Mouse (Mus musculus) mammary gland, adult 2 months (tissue): ENCODE measurements around the gene Gm20219. TPM values are rescaled to one million over a fixed set of nuclear protein-coding genes. Genes with fewer than 3 reads are reported as not detected.

Experiments
- polyA plus RNA-seq: library from polyadenylated mRNA; depleted of rRNA; stranded (reverse); fragments of >200 nt; gene quantifications from 2 replicates; pipeline ENCODE4 v1.2.3, GENCODE M21; 2012; ENCODE audit warnings: low replicate concordance; rRNA removed

Gene Gm20219
- 13.3 and 17.3 TPM in 2 replicates for polyA plus RNA-seq

DNA sequence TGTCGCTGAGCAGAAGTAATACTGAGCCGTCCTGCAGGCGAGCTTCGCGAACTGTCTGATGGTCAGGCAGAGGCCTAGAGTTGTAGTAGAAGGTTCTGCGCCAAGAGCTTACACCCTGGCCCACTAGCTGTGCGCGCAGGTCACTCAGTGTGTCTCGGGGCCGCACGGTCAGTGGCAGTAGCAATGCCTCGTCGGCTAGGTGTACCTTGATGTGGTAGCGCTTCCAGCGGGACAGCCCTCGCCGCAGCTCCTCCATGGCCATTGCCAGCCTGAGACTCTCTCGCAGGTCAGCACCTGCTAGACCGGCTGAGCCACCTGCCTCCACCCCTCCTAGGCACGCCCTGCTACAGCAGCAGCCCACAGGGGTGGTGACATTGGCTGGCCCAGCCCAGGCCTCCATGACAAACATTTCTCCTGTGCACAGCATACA lies at the start of gene Gm20219:
TSS of gene Gm20219 (minus strand) at position 266 of the 430 bp plus-strand sequence.

GRCm38 (mm10) chr17:56584257-56585130 lies 30.3 kb upstream of the Gm20219 start, which contains the start of the genes Safb2 and Safb:
Gene Safb2 (minus strand): TSS chr17:56584585.
Gene Safb (plus strand): TSS chr17:56584825.

GRCm38 (mm10) chr17:56512310-56512709 lies 41.9 kb downstream of the Gm20219 start, which contains the start of gene Znrf4:
Gene Znrf4 (minus strand): TSS chr17:56512431.

Other genes with a start within 250 kb of the Gm20219 start
- 33.9 and 65.2 TPM in 2 replicates for gene Kdm4b, start 228.3 kb downstream of the Gm20219 start, polyA plus RNA-seq
- gene Ptprs, start 77.9 kb downstream of the Gm20219 start, polyA plus RNA-seq = 112 and 178 TPM in 2 replicates
- gene Znrf4, start 42.0 kb downstream of the Gm20219 start, polyA plus RNA-seq = 0.10 TPM in 1 of 2 replicates, not detected in the other
- gene Safb2, start 30.2 kb upstream of the Gm20219 start, polyA plus RNA-seq = 56.0 and 97.0 TPM in 2 replicates
- 42.7 and 81.7 TPM in 2 replicates for gene Safb, start 30.4 kb upstream of the Gm20219 start, polyA plus RNA-seq
- 140 and 142 TPM in 2 replicates for gene 2410015M20Rik, start 55.4 kb upstream of the Gm20219 start, polyA plus RNA-seq
- gene Rpl36, start 59.0 kb upstream of the Gm20219 start, polyA plus RNA-seq = 1,962 and 4,053 TPM in 2 replicates
- 76.8 and 87.4 TPM in 2 replicates for gene Lonp1, start 72.5 kb upstream of the Gm20219 start, polyA plus RNA-seq
- gene Catsperd, start 73.8 kb upstream of the Gm20219 start, polyA plus RNA-seq = 0.31 and 0.63 TPM in 2 replicates
- 68.1 and 99.5 TPM in 2 replicates for gene Ranbp3, start 118.9 kb upstream of the Gm20219 start, polyA plus RNA-seq
- gene Ndufa11, start 163.4 kb upstream of the Gm20219 start, polyA plus RNA-seq = 689 and 708 TPM in 2 replicates
- 27.7 and 47.7 TPM in 2 replicates for gene Vmac, start 163.6 kb upstream of the Gm20219 start, polyA plus RNA-seq
- 12.6 and 45.0 TPM in 2 replicates for gene Nrtn, start 203.1 kb upstream of the Gm20219 start, polyA plus RNA-seq
- 71.4 and 109 TPM in 2 replicates for gene Dus3l, start 210.4 kb upstream of the Gm20219 start, polyA plus RNA-seq
- gene Prr22, start 215.9 kb upstream of the Gm20219 start, polyA plus RNA-seq = 2.4 and 5.4 TPM in 2 replicates